Mouse (Mus musculus) myocyte (in vitro differentiated cells): Measurements from ENCODE around the gene Zfr2.

ENCODE experiments used
- CEBPB ChIP-seq: IDR thresholded peaks from 2 replicates; pipeline ENCODE4 v1.6.1; 2011; ENCODE audit warnings: mild to moderate bottlenecking, moderate library complexity; ENCODE audit not compliant: poor library complexity, insufficient read depth, severe bottlenecking
- MYOG ChIP-seq, 3 experiments: IDR thresholded peaks; one replicate each; pipeline ENCODE4 v1.6.1; 2011; ENCODE audit warnings: control low read depth in 2 of 3, low read depth in 2 of 3, mild to moderate bottlenecking in 2 of 3; ENCODE audit not compliant: insufficient read length in 2 of 3, control insufficient read depth in 1 of 3, insufficient read depth in 1 of 3
- POLR2A ChIP-seq: IDR thresholded peaks from one replicate; pipeline ENCODE4 v1.6.1; 2011; ENCODE audit warnings: low read depth, mild to moderate bottlenecking, control low read depth, moderate library complexity; ENCODE audit not compliant: insufficient read length
- POLR2AphosphoS2 ChIP-seq: IDR thresholded peaks from one replicate; pipeline ENCODE4 v1.6.1; 2011; ENCODE audit warnings: low read depth, control low read depth; ENCODE audit not compliant: insufficient read length
- REST ChIP-seq: IDR thresholded peaks from one replicate; pipeline ENCODE4 v1.6.1; 2011; ENCODE audit warnings: mild to moderate bottlenecking, control low read depth, moderate library complexity; ENCODE audit not compliant: insufficient read depth, insufficient read length
- TCF12 ChIP-seq: IDR thresholded peaks from one replicate; pipeline ENCODE4 v1.6.1; 2011; ENCODE audit warnings: mild to moderate bottlenecking, control low read depth; ENCODE audit not compliant: poor library complexity, insufficient read depth, severe bottlenecking

DNA sequence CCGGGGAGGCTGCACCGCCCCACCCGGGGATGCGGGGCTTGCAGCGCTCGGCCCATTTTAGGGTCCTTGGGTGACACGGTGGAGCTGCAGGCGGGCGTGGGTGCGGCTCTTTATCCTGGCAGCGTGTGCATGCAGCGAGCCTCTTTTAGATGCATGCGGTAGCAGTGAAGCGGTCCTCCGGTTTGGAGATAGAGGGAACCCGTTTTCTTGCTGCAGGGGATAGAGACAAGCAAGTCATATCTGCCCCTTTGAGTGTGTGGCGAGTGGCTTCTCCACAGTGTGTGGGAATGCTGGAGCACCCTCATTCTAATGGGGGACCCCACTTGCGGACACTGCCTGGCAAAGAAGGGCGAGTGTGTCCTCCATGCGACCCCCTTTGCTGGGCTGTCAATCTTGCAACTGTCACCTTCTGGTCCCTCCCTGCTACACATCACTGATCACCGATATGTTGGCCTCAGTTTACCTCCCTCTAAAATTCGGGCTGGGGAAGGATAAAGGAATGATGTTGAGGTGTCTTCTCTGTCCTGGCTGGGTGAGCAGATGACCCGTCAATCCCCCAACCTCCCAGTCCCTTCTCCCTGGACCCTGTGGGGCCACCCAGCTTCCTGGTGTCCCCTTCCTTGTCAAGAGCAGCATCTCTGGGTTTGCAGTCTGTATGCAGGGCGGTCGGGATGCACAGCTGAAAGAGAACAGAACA lies 60.5 kb downstream of the Zfr2 start:
- TF ChIP-seq POLR2A (no peak), TCF12 (no peak), POLR2AphosphoS2 (no peak), CEBPB (no peak), REST (no peak), MYOG (IDR thresholded peaks at IDR 0.05; ENCODE audit: control insufficient read depth in 1 of 3, insufficient read depth in 1 of 3, insufficient read length in 2 of 3, low read depth in 2 of 3) (no peak)
